Mouse (Mus musculus) kidney, postnatal 0 days (tissue): ENCODE measurements around the gene Cic. TPM values are rescaled to one million over a fixed set of nuclear protein-coding genes. Genes with fewer than 3 reads are reported as not detected.

Experiments
- ATAC-seq: fragments of 200-750 bp; cut with Nextera tagmentation; replicated peaks from 2 replicates; pipeline ENCODE4 v1.8.0; 2017; ENCODE audit warnings: low read depth, moderate number of reproducible peaks, moderate TSS enrichment, moderate library complexity; ENCODE audit not compliant: low FRiP score
- DNase-seq: peaks from one replicate; pipeline ENCODE4 v3.0.0-alpha.2; 2016; ENCODE audit warnings: low spot score
- H3K27ac ChIP-seq: fragments of 300-500 bp; sonication (generic); 2 replicates; pipeline ENCODE4 v1.5.1; 2014; ENCODE audit warnings: mild to moderate bottlenecking
- H3K27me3 ChIP-seq: fragments of 300-500 bp; sonication (generic); 2 replicates; pipeline ENCODE4 v1.6.1; 2014; ENCODE audit warnings: low read length, mixed read lengths; ENCODE audit not compliant: insufficient read depth
- H3K36me3 ChIP-seq: fragments of 300-500 bp; sonication (generic); 2 replicates; pipeline ENCODE4 v1.6.1; 2014; ENCODE audit warnings: low read length, mixed read lengths; ENCODE audit not compliant: insufficient read depth
- H3K4me1 ChIP-seq: fragments of 300-500 bp; sonication (generic); replicated peaks from 2 replicates; pipeline ENCODE4 v1.6.1; 2014; ENCODE audit warnings: antibody characterized with exemption, low read length, mixed read lengths; ENCODE audit not compliant: insufficient read depth
- H3K4me2 ChIP-seq: fragments of 300-500 bp; sonication (generic); 2 replicates; pipeline ENCODE4 v1.6.1; 2014; ENCODE audit warnings: mild to moderate bottlenecking, low read length, moderate library complexity, mixed read lengths
- H3K4me3 ChIP-seq: fragments of 300-500 bp; sonication (generic); replicated peaks from 2 replicates; pipeline ENCODE4 v1.5.1; 2014; ENCODE audit warnings: low read depth, low read length
- H3K9ac ChIP-seq: fragments of 300-500 bp; sonication (generic); 2 replicates; pipeline ENCODE4 v1.6.1; 2014; ENCODE audit warnings: low read depth, low read length
- H3K9me3 ChIP-seq: fragments of 300-500 bp; sonication (generic); replicated peaks from 2 replicates; pipeline ENCODE4 v1.6.1; 2016; ENCODE audit warnings: low read length, inconsistent platforms, mixed read lengths
- CTCF ChIP-seq: IDR thresholded peaks from 2 replicates; pipeline ENCODE4 v1.5.1; 2016; ENCODE audit warnings: antibody characterized with exemption, low read depth, mild to moderate bottlenecking, moderate library complexity
- WGBS: fragments of 180-500 bp; shearing (Covaris S2); extraction: QIAGEN DNeasy Blood & Tissue Kit; methylation state at CpG from one replicate; pipeline ENCODE4 v1.1.7; 2014; 5-methylcytosine and 5-hydroxymethylcytosine counted together
- polyA plus RNA-seq: library from polyadenylated mRNA; unstranded; fragments of >200 nt; fragmentation: Nextera tagmentation; extraction: Ambion mirVana; gene quantifications from 2 replicates; pipeline ENCODE4 v1.2.1, GENCODE M21; 2015

Gene Cic
- polyA plus RNA-seq, 1 experiment from 2014 or later: 23.3 TPM

- peaks cover 15% of the 10 kb centered on the region for H3K4me1 ChIP-seq
- H3K4me2 ChIP-seq: peak within 1 kb of the TSS; percentile 87
- peaks cover 20% of the 10 kb centered on the region; the same call in 1 of the 2 replicates for H3K36me3 ChIP-seq
- peak within 1 kb of the TSS; percentile 52 for H3K9ac ChIP-seq
- H3K27me3 ChIP-seq: no peaks in the 10 kb centered on the region
- WGBS: under 1% methylated on average over 45 of the region's 45 CpGs
- H3K27ac ChIP-seq: peak within 1 kb of the TSS; percentile 83
- peak; percentile 52 for TF ChIP-seq CTCF
- H3K9me3 ChIP-seq: no peaks in the 10 kb centered on the region
- DNase-seq (peak; percentile 98), ATAC-seq (peak; percentile 92)
- H3K4me3 ChIP-seq: peak within 1 kb of the TSS; percentile 64
Observed at GRCm38 (mm10) chr7:25221102-25221883, 46.2 kb upstream of the Cic start, which contains the start of gene Zfp526. Zfp526 (plus strand) TSS chr7:25221425.

- DNase-seq (no peak), ATAC-seq (no peak)
- Histone ChIP-seq H3K27me3 (no peaks in the 10 kb centered on the region), H3K9ac (peak overlapping the region; percentile 52; the same call in 1 of the 2 replicates), H3K4me1 (peaks cover 15% of the 10 kb centered on the region), H3K9me3 (no peaks in the 10 kb centered on the region), H3K4me3 (peak overlapping the region; percentile 64), H3K27ac (no peak overlapping the region), H3K4me2 (peak overlapping the region; percentile 87), H3K36me3 (peaks cover 31% of the 10 kb centered on the region)
- no peak for TF ChIP-seq CTCF
- WGBS: 86% methylated on average over 10 of the region's 10 CpGs
Observed at GRCm38 (mm10) chr7:25222275-25222967, 45.1 kb upstream of the Cic start.

DNA sequence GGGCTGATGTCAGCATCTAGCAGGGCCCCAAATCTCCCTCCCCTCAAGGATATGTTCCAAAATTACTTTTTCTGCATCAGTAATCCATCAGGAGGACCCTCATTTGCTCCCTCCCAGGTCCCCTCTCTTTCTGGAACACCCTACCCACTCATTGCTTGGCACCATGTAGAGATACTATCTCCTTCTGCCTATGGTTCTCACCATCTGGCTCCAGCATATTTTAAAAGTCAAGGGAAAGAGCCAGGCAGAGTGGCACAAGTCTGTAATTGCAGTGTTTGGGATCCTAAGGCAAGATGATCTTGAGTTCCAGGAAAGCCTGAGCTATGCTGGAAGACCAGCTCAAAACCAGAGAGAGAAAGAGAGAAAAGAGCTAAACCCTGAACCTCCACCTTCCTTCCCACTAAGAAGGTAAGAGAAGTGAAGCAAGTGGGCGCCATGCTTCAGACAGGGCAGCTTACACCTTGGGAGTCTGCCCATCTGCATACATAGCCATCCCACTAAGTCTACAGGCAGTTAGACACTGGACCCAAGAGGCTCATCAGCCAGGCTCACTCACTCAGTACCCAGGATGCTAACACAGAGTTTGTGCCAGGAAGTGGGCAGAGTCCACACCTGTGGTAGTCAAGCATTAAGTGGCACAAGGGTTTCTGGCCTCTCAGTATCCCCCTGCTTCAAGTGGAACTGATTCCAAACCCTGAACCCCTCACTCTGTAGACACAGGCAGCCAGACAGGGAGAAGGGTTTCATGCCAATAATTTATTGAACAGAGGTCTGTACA, 39.8 kb upstream of the Cic start:
- Histone ChIP-seq H3K4me3 (no peak overlapping the region), H3K4me2 (no peak overlapping the region), H3K9ac (no peak overlapping the region), H3K9me3 (no peaks in the 10 kb centered on the region), H3K27me3 (no peaks in the 10 kb centered on the region), H3K4me1 (no peaks in the 10 kb centered on the region), H3K27ac (no peak overlapping the region), H3K36me3 (peaks cover 81% of the 10 kb centered on the region)
- TF ChIP-seq CTCF: no peak
- 100% methylated on average over 1 of the region's 1 CpGs for WGBS
- DNase-seq: no peak
- ATAC-seq: no peak

- WGBS: 84% methylated on average over 9 of the region's 9 CpGs
- no peak for ATAC-seq
- no peaks in the 10 kb centered on the region for H3K27me3 ChIP-seq
Observed at GRCm38 (mm10) chr7:25230690-25231285, 36.7 kb upstream of the Cic start.

DNA sequence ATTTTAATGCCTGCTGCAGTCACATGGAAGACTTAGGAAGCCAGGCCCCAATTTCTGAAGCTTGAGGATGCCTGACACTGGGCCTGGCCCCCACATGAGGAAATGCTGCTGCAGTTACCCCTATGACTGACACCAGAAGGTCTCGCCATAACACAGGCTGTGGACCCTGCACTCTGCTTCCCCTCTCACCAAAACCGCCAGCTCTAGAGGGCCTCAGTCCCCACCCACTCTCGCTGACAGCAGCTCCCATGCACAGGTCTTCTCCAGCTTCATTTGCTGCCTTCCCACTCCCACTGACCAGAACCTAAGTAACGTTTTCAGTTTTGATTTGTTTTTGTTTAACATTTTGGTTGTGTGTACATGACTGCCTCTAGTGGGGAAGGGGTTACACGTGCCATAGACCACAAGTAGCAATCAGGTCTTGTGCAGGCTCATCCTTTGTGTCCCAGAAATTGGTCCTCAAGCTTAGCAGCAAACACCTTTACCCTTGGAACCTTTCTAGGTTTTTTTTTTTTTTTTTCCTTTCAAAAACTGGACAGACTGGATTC, 35.3 kb upstream of the Cic start:
- Histone ChIP-seq H3K27ac (no peak overlapping the region), H3K9me3 (no peaks in the 10 kb centered on the region), H3K4me3 (no peak overlapping the region), H3K4me1 (peaks cover 13% of the 10 kb centered on the region), H3K4me2 (no peak overlapping the region), H3K9ac (no peak overlapping the region), H3K36me3 (peaks cover 60% of the 10 kb centered on the region), H3K27me3 (no peaks in the 10 kb centered on the region)
- ATAC-seq: no peak
- 54% methylated on average over 5 of the region's 5 CpGs for WGBS
- peak; percentile 34; the same call in 1 of the 2 replicates for TF ChIP-seq CTCF
- peak; percentile 27 for DNase-seq

More at GRCm38 (mm10) chr7:25230690-25231285, 36.7 kb upstream of the Cic start:
- Histone ChIP-seq H3K4me1 (0 out of 2 replicates have a peak, but pooled peaks cover under 1% of the 10 kb centered on the region), H3K27ac (no peak overlapping the region; the same call in 1 of the 2 replicates), H3K4me2 (no peak overlapping the region), H3K9me3 (no peaks in the 10 kb centered on the region), H3K36me3 (peaks cover 74% of the 10 kb centered on the region), H3K4me3 (no peak overlapping the region), H3K9ac (no peak overlapping the region)
- DNase-seq: no peak
- no peak for TF ChIP-seq CTCF
